Mouse (Mus musculus): ENCODE results near the gene Prm1. TPM values are rescaled to one million over a fixed set of nuclear protein-coding genes. Genes with fewer than 3 reads are reported as not detected.

Prm1 gene
- not detected for polyA plus RNA-seq (2014; fragmentation: Illumina TruSeq; extraction: RNeasy Lipid Tissue Mini Kit (QIAGEN cat#74804))

DNA sequence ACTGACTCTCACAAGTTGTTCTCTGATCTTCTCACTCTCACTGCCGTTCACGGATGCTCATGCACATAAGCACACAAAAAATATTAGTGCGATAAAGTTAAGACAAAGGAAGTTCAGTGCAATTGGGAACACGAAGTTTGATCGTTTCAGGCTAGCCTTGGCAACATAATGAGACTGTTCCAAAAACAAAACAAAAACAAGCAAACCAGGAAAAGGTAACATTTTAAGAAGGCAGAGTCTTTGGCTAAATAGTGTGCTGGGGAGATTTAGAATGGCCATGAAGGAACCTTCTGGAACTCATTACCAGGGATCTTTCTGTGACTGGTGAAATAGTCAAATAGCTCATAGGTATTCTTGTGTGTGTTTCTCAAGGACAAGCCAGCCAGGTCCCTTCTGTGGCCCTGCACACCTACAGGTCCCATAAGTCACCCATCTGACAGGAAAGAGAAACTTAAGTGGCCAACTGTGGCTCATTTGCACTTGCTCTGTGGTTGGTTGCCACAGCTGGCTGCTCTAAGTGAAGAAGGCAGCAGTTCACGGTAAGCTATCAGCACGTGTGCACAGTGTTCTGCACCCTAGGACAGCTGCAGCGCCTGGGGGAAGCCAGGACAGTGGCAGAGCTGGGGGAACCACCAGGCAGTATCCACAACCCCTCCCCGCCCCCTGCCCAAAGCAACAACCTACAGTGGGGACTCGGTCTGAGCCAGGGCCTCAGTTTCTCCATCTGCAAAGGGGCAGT lies at the start of gene Prm1:
TSS of gene Prm1 (minus strand) at position 51 of the 739 bp plus-strand sequence.

DNA sequence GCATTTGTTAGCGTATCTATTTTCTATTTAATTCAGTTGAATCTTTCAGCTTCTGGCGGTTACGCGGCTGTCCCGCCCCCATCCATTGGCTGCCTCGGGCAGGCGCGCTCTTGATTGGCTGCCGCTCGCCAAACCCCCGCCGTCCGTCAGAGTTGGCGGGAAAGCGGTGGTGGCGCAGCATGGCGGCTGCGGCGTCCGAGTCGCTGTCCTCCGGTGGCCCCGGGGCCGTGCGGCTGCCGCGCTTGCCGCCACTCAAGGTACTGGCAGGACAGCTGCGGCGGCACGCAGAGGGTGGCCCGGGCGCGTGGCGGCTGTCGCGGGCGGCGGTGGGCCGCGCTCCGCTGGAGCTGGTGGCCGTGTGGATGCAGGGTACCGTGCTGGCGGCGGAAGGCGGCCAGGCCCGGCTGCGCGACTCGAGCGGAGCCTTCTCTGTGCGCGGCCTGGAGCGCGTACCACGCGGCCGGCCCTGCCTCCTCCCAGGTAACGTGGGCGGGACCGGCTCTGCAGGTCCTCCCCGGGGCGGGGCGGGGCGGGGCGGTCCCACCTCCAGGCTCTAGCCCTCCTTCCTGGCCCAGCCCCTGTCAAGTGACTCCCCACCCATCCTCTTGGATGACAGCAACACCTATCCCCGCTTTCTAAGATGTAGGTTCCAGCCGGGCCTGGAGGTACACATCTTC lies 29.4 kb upstream of the Prm1 start, which contains the start of gene Rmi2:
TSS of gene Rmi2 (plus strand) at position 149 of the 677 bp plus-strand sequence.

DNA sequence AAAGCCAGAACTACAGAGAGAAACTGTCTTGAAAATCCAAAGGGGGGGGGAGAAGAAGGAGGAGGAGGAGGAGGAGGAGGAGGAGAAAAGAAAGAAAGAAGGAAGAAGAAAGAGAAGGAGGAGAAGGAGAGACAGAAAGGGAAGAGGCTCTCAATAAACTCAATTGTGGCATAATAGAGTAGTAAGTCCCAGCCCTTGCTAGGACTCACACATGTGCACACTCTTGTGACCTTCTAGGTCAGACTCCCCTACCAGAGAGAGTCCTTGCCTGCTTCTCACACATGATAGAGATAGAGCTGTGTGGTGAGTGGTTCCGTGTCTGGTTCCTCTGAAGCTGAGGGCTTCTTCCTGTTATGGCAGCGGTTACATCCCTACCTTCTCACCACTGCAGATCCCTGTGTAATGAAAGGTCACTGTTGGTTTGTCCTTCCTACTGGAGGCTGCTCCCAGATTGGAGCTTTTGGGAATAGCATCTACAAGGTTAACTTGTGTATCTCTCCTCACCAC lies 7.3 kb upstream of the Prm1 start, which contains the start of gene Gm11172:
TSS of gene Gm11172 (plus strand) at position 51 of the 507 bp plus-strand sequence.

DNA sequence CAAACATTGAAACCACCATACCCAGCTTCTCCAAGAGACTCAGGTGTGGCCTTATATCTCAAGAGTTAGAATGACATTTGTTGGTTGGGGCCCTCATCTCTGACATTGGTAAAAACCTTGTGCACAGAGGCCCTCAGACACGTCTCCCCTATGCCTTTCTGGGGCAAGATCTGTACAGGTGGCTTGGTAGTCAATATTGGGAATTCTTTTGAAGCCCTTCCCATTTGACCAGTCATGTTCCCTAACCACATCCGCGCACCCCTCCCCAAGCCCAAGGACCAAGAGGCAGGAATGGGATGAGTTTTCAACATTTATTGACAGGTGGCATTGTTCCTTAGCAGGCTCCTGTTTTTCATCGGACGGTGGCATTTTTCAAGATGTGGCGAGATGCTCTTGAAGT lies 9.6 kb downstream of the Prm1 start, which contains the start of gene Prm2:
TSS of gene Prm2 (minus strand) at position 101 of the 400 bp plus-strand sequence.

DNA sequence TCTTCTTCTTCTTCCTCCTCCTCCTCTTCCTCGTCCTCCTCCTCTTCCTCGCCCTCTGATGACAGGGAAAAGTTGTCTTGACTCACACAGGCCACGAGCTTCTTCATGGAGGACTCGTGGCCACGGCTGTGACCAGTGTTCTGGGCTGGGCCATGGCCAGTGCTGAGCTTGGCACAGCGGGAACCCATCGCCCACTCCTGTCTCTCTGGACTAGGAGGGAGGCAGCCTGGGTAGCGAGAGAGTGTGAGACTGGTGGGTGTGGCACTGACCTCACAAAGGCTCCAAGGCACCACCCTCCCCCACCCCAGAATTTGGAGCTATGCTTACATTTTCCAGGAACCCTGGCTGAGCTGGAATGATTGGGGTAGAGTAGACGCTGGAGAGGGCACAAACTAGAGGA lies 14.9 kb downstream of the Prm1 start, which contains the start of gene Prm3:
TSS of gene Prm3 (minus strand) at position 213 of the 400 bp plus-strand sequence.

DNA sequence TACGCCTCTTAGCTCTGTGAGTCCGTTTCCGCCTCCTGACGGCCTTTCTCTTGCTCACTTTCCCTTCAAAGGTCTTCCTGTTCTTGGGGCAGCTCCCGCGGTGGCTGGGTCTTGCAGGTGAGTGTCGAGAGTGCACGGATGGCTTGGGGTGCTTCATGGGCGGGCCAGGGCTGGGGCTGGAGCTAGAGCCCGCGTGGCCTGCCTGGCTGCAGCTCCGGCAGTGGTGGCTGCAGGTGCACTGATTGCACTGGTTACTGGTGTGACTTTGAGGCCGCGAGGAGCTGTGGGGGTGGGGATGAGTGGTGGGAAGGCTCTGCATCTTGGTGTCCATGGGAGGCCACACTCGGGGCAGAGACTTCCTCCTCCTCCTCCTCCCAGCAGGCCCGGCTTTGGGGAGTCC lies 17.4 kb downstream of the Prm1 start, which contains the start of gene Tnp2:
TSS of gene Tnp2 (minus strand) at position 390 of the 400 bp plus-strand sequence.

DNA sequence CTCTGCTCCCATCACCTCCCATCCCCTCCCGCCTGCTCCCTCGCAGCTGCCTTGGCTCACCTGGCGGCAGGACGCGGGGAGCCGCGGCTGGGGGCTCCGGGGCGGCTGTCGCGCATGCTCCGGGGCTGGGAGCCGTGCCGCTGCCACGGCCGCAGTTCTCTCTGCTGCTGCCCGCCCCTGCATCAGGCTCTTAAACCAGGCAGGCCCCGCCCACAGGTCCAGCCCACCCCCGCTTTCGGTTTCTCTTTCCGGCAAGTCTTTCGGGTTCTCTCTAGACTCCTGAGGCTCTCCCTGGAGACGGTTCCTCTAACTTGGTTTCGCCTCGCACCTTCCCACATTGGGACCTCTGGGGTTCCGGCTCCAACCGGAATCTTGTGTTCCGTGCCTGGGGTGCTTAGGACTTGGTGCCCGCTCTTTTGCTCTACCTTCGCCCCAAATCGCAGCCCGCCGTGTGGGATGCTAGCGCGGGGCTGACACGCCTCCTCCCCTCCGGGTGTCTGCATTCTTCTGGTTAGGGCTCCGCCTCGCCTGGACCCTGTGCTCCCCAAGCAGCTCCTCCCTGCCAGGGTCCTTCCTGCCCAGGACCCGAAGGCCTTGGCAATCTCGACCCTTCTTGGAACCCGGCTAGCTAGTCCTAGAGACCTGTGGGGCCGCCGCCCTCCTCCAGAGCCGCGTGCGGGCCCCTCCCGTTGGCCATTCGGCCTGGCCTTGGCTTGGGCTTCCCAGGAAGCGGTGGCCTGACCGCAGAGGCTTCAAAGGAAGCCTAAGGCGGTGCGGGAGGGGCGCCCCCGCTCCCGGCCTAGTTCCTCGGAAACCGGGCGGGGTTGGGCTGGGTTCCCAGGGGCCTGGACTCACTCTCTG lies 20.0 kb downstream of the Prm1 start, which contains the start of gene Socs1:
TSS of gene Socs1 (minus strand) at position 166 of the 861 bp plus-strand sequence.

Other genes with a start within 250 kb of the Prm1 start
- gene Socs1, start 20.3 kb downstream of the Prm1 start, polyA plus RNA-seq (2014; fragmentation: Illumina TruSeq; extraction: RNeasy Lipid Tissue Mini Kit (QIAGEN cat#74804)) = 0.63 TPM
- not detected for gene Tnp2, start 17.2 kb downstream of the Prm1 start, polyA plus RNA-seq (2014; fragmentation: Illumina TruSeq; extraction: RNeasy Lipid Tissue Mini Kit (QIAGEN cat#74804))
- not detected for gene Prm3, start 14.9 kb downstream of the Prm1 start, polyA plus RNA-seq (2014; fragmentation: Illumina TruSeq; extraction: RNeasy Lipid Tissue Mini Kit (QIAGEN cat#74804))
- not detected for gene Prm2, start 9.7 kb downstream of the Prm1 start, polyA plus RNA-seq (2014; fragmentation: Illumina TruSeq; extraction: RNeasy Lipid Tissue Mini Kit (QIAGEN cat#74804))
- not detected for gene Gm11172, start 7.1 kb upstream of the Prm1 start, polyA plus RNA-seq (2014; fragmentation: Illumina TruSeq; extraction: RNeasy Lipid Tissue Mini Kit (QIAGEN cat#74804))
- gene Rmi2, start 29.2 kb upstream of the Prm1 start, polyA plus RNA-seq (2014; fragmentation: Illumina TruSeq; extraction: RNeasy Lipid Tissue Mini Kit (QIAGEN cat#74804)) = 1.00 TPM

Data from ovary, adult 10 weeks (tissue).